Mouse (Mus musculus): ENCODE measurements around the gene Tsc22d1.

Gene Tsc22d1

GRCm38 (mm10) chr14:76442160-76442559 is 27.4 kb downstream of the Tsc22d1 start:
- no peak for DNase-seq (ENCODE audit: low spot score)

- DNase-seq (ENCODE audit: low spot score) = no peak
Observed at GRCm38 (mm10) chr14:76448987-76449386, 34.2 kb downstream of the Tsc22d1 start.

- no peak for DNase-seq (ENCODE audit: low spot score)
Observed at GRCm38 (mm10) chr14:76451011-76451410, 36.2 kb downstream of the Tsc22d1 start.

GRCm38 (mm10) chr14:76452751-76453360 is 38.1 kb downstream of the Tsc22d1 start:
- DNase-seq (ENCODE audit: low spot score) = no peak

- DNase-seq (ENCODE audit: low spot score) = no peak
Observed at GRCm38 (mm10) chr14:76454673-76455072, 39.9 kb downstream of the Tsc22d1 start.

- no peak for DNase-seq (ENCODE audit: low spot score)
Observed at GRCm38 (mm10) chr14:76455159-76455558, 40.4 kb downstream of the Tsc22d1 start.

- no peak for DNase-seq (ENCODE audit: low spot score)
Observed at GRCm38 (mm10) chr14:76457696-76458095, 42.9 kb downstream of the Tsc22d1 start.

GRCm38 (mm10) chr14:76460181-76460580 is 45.4 kb downstream of the Tsc22d1 start:
- no peak for DNase-seq (ENCODE audit: low spot score)

GRCm38 (mm10) chr14:76461182-76461775 is 46.5 kb downstream of the Tsc22d1 start:
- no peak for DNase-seq (ENCODE audit: low spot score)

- no peak for DNase-seq (ENCODE audit: low spot score)
Observed at GRCm38 (mm10) chr14:76463414-76464098, 48.8 kb downstream of the Tsc22d1 start.

GRCm38 (mm10) chr14:76464967-76465366 is 50.2 kb downstream of the Tsc22d1 start:
- no peak for DNase-seq (ENCODE audit: low spot score)

- no peak for DNase-seq (ENCODE audit: low spot score)
Observed at GRCm38 (mm10) chr14:76466641-76467323, 52.0 kb downstream of the Tsc22d1 start.

- no peak for DNase-seq (ENCODE audit: low spot score)
Observed at GRCm38 (mm10) chr14:76467932-76468331, 53.2 kb downstream of the Tsc22d1 start.

- DNase-seq (ENCODE audit: low spot score) = no peak
Observed at GRCm38 (mm10) chr14:76471301-76471700, 56.5 kb downstream of the Tsc22d1 start.

- DNase-seq (ENCODE audit: low spot score) = no peak
Observed at GRCm38 (mm10) chr14:76472487-76472886, 57.7 kb downstream of the Tsc22d1 start.

GRCm38 (mm10) chr14:76473404-76473803 is 58.6 kb downstream of the Tsc22d1 start:
- no peak for DNase-seq (ENCODE audit: low spot score)

GRCm38 (mm10) chr14:76474165-76474564 is 59.4 kb downstream of the Tsc22d1 start:
- no peak for DNase-seq (ENCODE audit: low spot score)

- DNase-seq (ENCODE audit: low spot score) = no peak
Observed at GRCm38 (mm10) chr14:76476770-76477169, 62.0 kb downstream of the Tsc22d1 start.

- DNase-seq (ENCODE audit: low spot score) = no peak
Observed at GRCm38 (mm10) chr14:76478076-76478475, 63.3 kb downstream of the Tsc22d1 start.

- no peak for DNase-seq (ENCODE audit: low spot score)
Observed at GRCm38 (mm10) chr14:76478616-76479015, 63.9 kb downstream of the Tsc22d1 start.

- no peak for DNase-seq (ENCODE audit: low spot score)
Observed at GRCm38 (mm10) chr14:76479867-76480266, 65.1 kb downstream of the Tsc22d1 start.

GRCm38 (mm10) chr14:76480507-76480906 is 65.7 kb downstream of the Tsc22d1 start:
- no peak for DNase-seq (ENCODE audit: low spot score)

- DNase-seq (ENCODE audit: low spot score) = no peak
Observed at GRCm38 (mm10) chr14:76483701-76484100, 68.9 kb downstream of the Tsc22d1 start.
